Mouse (Mus musculus) adrenal gland, postnatal 10 days (tissue): Measurements from ENCODE around the gene Gabpb2. TPM values are rescaled to one million over a fixed set of nuclear protein-coding genes. Genes with fewer than 3 reads are reported as not detected.
"Not testable (repeated sequence)": the region's sequence is repeated elsewhere in the genome, so short reads cannot be mapped to it uniquely, and the experiment has no call there.

Experiments
- DNase-seq: peaks from one replicate; pipeline ENCODE4 v3.0.0; 2021; ENCODE audit warnings: mixed read lengths
- total RNA-seq, 2 experiments: library from RNA; stranded (reverse); gene quantifications; 2 replicates each; pipeline ENCODE4 v1.2.3; 2021

Gabpb2 gene
- total RNA-seq, 2 experiments from 2014 or later = 20.6 to 25.2 TPM

DNA sequence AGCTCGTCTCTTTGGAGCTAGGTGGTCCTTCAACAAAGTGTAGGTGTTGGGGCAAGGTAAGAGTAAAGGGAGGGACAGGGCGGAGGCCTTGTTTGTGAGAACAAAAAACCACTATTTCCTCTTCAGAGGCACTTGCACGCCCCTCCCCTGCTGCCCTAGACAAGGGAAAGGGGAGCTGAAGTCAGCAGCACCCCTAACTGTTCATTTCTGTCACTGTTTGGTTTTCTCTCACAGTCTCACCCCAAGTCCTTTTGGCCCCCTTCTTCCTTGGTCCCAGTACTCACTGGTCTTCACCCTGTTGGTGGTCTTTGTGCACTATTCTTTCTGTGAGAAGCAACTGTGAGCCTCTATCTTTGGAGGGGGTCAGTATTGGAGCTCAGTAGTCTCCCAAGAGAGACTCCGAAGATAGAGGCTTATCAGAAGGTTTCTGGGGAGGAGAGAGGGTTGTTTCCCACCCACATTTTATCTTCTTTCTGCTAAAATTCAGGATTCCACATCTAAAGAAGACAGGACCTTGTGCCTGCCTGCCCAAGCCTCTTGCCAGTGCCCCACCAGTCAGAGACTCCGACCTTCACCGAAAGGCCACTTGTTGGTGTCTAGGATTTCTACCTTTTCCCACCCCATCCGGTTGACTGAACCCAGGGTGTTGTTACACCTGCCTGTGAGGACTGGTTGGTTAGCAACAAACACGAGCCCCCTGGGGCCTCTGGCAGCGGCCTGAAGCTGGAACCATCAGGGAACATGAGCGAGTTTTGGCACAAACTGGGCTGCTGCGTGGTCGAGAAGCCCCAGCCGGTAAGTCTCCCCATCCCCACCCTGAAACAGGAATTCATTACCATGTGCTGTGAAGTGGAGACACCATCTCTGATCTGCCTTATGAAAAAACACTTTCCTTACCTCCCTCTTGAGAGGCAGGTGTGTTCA, 13.8 kb upstream of the Gabpb2 start, which contains the start of gene Mllt11:
Gene Mllt11, minus strand, starts transcription at position 874 of the 924 bp plus-strand sequence.
- DNase-seq = no peak

DNA sequence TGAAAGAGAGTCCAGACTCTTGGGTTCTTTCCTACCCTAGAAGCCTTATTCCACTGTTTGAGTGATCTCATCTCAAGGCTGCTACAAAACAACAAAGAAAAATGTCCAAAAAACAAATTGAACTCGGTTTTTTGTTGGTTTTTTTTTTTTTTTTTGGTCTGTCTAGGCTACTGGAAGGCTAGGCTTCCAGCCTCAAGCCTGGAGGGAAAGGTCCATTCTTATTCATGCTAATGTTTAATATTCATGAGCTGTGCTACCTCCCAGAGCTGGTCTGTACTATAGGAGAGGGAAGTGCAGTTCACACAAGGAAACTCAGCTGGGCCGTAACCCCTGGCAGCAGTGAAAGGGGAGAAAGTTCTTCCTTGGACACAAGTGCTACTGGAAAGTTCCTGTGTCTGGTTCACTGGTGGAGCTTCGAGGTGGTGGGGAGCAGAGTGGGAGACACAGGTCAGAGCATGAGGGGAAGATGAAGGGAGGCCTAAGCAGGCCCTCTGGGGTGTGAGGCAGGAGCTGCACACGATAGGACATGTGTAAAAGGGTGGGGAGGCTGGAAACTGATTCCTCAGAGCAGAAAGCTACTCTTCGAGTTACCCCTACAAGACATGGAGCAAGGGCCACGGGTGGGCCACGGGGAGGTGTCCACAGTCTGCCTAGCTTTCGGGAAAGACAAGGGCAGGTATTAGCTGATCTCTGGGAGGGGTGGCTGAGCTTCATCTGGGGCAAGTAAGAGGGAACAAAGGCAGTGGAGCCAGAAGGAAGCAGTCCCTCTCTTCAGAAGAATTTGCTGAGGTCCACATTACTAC, 13.0 kb upstream of the Gabpb2 start:
- DNase-seq = no peak

DNA sequence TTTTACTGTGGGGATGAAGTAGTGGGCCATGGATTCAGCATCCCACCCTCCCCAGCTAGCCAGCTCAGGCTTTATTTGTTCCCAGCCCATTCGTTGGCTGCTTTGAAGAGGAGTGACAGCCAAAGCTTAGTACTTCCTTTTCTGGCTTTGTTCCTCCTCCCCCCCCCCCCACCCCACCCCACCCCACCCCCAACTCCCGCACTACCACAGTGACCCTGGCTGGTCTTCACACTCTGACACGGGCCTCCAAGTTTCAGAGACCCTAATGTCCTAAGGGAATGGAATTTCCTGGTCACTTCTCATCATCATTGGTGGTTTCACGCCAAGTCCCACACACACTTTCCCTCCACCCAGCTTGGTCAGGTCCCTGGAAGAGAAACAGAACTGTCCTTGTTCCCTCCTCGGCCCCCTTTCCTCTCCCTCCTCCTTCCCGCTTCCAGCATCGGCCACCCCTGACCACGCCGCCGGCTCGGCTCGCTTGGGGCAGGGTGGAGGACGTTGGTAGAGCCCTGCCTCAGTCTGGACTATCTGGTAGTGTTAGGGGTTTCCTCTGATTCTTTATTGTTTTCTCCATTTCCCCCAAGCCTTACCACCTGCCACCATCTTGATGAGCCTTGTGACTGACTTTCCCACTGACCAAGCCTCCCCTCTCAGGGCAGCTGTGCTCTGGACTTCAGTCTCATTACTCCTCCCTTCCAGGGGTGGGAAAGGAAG, 12.2 kb upstream of the Gabpb2 start:
- peak; percentile 59 for DNase-seq

DNA sequence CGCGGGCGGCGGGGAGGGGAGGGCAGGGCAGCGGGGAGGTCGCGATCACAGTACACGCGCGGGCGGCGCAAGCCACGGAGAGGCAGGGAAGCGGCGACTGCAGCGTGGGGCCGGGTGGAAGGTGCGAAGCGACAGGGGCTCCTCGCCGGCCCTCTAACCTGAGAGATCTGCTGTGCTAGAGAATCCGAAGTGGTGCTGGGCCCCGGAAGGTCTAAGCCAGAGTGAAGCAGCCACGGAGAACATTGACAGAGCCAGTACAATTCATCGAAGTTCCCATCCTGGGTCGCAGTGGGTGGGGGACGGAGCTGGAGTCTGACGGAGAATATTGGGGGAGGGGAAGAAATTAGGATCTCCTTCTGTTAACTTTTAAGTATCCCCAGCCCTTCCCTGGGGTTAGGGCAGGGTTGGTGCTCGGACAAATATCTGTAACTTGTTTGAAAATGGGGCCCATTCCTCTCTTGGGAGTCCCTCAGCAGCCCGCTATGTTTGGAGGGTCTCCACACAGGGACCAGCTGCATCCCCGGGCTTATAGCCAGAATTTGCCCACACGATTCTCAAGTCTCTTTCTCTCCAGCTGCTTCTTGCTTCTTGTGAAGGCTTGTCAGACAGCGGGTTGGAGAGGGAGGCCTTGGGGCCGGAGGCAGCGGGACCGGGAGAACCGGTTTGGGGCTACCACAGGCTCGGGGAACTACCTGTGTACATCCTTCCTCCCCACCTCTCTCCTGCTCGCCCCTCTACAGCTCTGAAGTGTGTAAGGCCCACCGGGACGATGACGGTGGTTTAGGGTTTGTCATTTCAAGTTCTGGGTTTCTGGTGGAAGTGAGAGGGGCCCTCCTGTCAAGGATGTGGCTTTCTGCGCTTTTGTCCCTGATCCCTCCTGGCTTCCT, 11.4 kb upstream of the Gabpb2 start:
- peak; percentile 49 for DNase-seq

DNA sequence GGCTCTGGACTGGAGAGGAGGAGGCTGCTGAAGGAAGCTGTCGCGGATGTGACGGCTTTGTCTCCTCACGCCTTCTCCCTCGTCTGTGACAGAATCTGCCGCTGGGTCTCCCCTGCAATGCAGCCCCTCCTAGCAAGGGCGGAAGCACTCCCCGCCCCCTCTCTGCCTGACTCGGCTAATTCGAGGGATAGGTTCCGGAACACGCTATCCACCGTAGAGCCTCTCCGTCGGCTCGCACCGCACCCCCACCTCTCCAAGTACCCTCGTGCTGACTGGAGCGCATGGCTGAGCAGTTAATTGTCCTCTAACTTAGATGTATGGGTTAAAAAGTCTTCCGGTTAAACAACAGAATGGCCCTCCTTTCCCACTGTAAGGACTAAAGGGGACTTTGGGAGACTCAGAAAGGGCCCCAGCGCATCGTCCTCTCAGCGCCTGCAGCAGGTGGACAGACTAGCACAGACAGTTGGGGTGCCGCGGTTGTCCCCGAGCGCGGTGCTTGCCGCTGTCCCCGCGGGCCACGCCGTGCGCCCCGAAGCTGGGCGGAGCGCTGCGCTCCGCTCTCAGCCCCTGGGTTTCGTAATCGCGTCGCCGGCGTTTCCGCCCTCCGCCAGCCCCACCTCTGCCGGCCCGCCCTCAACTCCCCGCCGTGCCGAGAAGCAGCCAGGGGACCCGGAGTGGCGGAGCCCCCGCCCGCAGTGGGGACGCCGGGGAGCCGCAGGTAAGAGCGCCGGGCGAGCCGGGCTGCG, 10.6 kb upstream of the Gabpb2 start, which contains the start of gene Cdc42se1:
Gene Cdc42se1, plus strand, starts transcription at position 585 of the 746 bp plus-strand sequence.
- peak; percentile 93 for DNase-seq

DNA sequence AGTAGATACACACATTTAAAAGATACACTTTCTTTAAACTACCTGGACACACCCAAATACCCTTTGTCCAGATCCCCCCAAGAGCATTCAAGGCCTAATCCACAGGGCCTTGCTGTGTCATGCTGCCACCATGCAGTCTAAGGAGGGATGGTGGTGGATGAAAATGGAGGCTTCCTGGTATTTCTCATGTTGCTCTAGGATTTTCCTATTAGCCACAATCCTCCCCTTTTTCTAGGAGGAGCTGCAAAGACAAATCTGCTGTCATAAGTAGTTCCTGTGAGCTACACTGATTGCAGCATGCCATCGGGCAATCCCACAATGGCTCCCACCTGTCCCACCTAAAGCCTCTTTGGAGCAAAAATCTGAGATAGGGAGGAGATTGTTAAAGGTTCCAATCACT, 9.5 kb upstream of the Gabpb2 start:
- no peak for DNase-seq

DNA sequence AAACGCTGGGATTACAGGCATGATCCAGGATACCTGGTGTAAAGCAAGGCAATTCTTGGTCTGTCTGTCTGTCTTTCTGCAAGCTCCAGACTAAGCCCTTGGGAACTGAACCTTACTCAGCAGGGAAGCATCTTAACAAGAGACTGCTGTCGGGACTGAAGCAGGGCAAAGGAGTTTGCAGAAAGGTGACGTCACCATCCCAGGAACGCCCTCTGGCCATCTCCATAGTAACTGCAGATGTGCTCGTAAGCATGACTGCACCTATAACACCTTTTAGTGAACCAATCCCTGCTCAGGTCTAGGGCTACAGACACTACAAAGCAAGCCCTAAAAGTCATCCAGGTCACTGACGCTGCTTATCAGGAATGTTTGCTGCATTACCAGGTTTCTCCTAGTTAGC, 6.6 kb upstream of the Gabpb2 start:
- DNase-seq = no peak

DNA sequence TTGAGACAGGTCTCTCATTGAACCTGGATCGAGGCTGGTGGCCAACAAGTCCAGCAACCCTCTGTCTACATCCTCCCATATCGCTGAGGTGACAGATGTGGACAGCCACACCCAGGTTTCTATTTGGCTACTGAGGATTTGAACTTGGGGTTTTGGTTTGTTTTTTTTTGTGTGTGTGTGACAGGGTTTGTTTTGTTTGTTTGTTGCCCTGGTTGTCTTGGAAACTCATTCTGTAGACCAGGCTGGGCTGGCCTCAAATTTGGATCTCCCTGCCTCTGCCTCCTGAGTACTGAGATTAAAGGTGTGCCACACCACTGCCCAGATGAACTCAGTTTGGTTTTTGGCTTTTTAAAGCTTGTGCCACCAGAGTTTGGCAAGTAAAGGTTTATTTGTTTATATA, 5.3 kb upstream of the Gabpb2 start:
- DNase-seq = no peak

DNA sequence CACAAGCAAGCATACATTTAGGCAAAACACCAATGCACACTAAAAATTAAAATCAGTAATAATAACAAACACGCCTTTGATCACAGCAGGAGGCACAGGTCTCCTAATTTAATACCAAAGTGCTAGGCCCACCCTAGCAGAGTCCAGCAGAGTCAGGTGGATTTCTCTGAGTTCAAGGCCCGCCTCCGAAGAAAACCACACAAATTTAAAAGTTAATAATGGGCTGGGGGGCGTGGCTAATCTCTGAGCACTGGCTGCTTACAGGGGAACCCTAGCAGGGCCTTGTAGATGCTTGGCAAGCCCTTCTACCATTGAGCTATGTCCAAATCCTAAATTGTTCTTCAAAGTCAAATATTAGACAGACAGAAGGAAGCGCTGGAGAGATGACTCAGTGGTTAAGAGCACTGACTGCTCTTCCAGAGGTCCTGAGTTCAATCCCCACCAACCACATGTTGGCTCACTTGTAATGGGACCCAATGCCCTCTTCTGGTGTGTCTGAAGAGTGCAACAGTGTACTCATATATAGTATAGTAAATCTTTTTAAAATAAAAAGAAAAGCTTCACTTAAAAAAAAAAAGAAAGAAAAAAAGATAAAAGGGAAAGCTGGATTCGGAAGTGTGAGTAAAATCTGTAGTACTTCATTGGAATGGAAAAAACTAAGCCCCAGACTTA, 886 bp upstream of the Gabpb2 start:
- no peak for DNase-seq

DNA sequence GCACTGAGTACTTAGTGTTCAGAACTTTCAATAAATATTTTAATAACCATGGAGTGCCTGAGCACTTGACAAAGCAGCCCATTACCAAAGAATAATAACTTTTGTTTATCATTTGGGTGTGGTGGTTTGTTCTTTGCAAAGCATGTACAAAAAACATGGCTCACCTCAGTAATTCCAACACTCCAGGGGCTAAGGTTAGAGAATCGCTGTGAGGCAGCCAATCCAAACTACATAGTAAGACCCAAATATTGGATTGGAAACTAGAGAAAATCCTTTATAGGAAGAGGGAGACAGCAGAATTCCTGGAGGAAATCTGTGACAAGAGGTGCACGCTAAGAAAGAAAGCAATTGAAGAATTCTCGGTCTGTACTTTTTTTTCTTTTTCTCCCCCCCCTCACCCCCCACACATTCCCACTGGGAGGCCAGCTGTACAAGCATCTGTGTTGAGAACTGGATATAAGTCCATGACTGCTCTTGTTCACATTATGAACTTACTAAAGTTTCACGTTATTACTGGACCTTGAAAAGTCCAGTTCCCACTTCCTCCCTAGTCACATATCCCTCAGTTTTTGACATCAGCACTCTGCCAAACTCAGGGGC, 961 bp downstream of the Gabpb2 start:
- DNase-seq = no peak

DNA sequence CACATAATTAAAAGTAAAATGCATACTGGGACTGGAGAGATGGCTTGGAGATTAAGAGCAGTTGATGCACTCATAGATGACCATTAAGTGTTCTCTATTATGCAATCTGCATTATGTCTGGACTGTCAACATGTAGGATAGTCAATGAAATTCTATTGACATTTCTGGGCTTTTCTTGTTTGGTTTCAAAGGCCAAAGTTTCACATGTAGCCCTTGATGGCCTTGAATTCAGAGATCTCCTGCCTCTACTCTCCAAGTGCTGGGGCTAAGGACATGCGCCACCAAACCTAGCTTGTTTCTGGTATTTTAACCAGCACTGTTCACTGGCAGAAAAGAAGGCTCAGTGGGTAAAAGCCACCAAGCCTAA, 4.1 kb downstream of the Gabpb2 start:
- DNase-seq = no peak

DNA sequence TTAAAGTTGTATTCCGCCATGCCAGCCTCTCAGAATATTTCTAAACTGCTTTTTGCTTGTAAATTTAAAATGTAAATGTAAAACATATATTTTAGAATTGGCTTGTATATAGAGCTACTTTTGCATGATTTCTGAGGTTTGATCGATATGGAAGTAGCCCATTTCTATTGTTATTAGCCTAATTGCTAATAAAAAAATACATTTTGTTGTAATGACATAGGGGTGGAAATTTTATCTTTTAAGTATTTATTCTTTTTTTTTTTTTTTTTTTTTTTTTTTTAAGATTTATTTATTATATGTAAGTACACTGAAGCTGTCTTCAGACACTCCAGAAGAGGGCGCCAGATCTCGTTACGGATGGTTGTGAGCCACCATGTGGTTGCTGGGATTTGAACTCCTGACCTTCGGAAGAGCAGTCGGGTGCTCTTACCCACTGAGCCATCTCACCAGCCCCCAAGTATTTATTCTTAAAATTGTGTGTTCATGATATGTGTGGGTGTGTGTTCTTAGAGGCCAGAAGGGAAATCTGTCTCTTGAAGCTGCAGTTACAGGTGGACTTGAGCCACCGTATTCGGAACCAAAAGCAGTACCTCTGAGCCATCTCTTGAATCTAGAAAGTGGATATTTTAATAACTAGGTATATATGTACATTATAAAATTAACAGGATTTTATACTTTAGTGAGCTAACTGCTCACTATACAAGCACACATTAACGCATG, 4.7 kb downstream of the Gabpb2 start:
- DNase-seq = not testable (repeated sequence)

DNA sequence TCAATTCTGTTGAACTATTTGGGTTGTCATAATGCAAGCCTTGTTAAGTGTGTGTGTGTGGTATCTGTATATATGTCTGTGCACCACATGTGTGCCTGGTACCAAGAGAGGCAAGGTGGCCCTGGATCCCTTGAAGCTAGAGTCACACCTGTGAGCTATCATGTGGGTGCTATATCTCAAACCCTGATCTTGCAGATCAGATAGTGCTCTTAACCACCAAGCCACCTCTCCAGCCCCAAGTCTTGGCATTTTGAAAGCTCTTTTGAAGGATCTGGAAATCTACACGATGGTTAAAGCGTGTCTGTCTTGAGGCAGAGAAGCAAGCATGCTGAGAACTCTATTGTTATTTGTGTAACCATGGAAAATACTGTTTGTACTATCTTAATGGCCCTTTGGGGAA, 7.1 kb downstream of the Gabpb2 start:
- no peak for DNase-seq

DNA sequence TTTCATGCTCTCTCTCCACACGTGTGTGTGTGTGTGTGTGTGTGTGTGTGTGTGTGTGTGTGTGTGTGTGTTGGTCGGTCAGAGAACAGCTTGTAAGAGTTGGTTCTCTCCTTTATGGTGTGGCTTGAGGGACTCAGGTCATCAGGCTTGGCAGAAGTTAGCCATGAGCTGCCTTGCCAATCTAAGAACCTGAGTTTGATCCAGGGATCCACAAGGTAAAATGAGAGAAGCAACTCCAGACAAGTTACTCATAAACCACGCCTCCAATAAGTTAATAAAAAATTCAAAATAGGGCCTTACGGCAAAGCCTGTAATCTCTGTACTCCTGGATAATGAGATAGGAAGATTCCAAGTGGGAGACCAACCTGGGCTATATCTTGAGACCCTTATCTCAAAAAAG, 9.4 kb downstream of the Gabpb2 start:
- no peak for DNase-seq

DNA sequence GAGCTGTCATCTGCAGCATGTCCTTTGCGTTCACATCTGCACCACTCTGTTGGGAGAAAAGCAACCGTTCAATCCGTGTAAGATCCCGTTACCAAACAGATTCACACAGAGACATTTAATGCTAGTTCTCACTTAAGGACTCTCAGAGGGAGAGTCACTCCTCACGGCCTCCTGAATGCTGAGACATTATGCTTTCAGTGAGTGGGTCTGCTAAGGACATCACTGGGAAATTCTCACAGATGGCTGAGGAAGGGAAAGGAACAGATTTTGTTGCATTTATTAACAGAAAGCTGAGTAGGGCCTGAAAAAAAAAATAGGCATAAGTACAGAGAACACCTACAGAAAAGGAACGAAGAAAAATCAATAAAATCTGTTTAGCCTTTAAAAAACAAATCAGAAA, 13.8 kb downstream of the Gabpb2 start:
- DNase-seq = no peak

DNA sequence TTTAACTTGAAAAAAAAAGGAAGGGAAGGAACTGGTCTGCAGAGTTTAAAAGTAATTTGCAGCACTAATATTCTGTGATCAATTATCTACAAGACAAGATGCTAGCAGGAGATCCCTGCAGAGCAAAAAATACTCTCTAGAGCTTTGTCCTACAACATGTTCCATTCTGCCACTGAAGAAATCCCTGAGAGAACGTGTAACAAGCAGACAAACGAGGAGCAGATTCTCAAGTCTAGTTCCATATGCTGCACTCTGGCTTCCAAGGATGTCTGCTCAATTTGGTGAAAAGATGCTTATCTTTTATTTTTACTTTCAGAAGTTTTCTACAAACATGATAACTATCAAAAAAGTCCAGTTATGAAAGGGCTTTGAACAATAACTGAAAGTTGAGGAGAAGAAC, 17.2 kb downstream of the Gabpb2 start:
- no peak for DNase-seq

DNA sequence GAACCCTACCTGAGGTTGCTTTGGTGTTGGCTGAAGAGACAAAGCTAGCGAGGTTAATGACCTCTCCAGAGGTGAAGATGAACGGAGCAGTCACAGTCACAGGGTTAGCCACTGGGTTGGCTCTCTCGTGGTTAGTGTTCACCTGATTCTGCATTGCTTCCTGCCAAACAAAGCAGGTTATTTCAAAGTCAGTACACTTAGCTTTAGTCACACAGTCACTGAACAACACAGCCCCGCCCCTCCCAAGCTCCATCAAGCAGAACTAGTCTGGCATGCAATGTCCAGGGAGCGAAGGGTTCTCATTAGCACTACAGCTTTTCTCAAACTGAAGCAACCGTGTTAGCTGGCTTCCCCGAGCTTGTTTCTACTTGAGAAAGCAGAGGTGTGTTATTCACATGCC, 17.6 kb downstream of the Gabpb2 start:
- DNase-seq = no peak

DNA sequence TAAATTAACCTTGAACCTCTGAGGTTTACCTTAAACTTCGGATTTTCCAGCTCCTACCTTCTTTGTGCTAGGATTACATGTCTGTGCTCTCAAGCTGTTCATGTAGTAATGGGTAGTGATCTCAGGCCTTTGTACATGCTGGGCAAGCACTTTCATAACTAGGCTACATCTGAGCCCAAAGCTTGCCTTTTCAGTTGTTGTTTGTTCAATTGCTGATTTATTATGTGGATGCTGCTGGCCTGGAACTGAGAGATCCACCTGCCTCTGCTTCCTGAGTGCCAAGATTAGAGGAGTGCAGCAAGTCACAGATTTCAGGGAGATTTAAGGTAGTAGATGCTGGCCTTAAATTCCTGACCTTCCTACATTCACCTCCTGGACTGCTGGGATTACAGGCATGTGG, 18.6 kb downstream of the Gabpb2 start:
- no peak for DNase-seq

DNA sequence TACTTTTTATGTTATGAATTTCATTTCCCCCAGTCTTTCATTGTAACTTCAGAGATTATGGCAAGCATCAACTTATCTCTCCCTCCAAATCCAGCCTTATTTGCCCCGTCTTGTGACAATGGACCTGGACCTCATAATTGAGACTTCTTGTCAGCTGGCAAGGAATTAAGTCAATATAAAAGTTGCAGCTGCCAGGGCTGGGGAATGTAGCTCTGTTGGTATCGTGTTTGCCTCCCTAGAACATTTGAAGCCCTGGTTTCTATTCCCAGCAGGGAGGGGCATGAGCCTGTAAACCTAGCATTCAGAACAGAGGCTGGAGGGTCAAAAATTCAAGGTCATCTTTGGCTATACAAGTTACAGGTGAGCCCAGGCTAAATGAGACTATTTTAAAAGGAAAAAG, 21.9 kb downstream of the Gabpb2 start:
- no peak for DNase-seq
